Mouse (Mus musculus): ENCODE data around the gene Phf5a. TPM values are rescaled to one million over a fixed set of nuclear protein-coding genes. Genes with fewer than 3 reads are reported as not detected.

The Phf5a gene
- polyA plus RNA-seq, 1 experiment from 2014 or later: 123 TPM

GRCm38 (mm10) chr15:81853081-81853480 lies 18.6 kb downstream of the Phf5a start:
- H3K36me3 ChIP-seq: peaks cover 40% of the 10 kb centered on the region
- no peak overlapping the region for H3K4me3 ChIP-seq
- no peak overlapping the region for H3K9ac ChIP-seq
- ATAC-seq (ENCODE audit: low FRiP score): no peak
- no peaks in the 10 kb centered on the region for H3K27me3 ChIP-seq
- H3K27ac ChIP-seq: no peak overlapping the region
- no peaks in the 10 kb centered on the region for H3K9me3 ChIP-seq
- peaks cover 21% of the 10 kb centered on the region for H3K4me1 ChIP-seq (replicated peaks)
- H3K4me2 ChIP-seq: no peak overlapping the region
- WGBS: 95% methylated on average over 7 of the region's 7 CpGs

GRCm38 (mm10) chr15:81852411-81853000 lies 19.2 kb downstream of the Phf5a start:
- no peak overlapping the region for H3K9ac ChIP-seq
- no peak overlapping the region for H3K27ac ChIP-seq
- H3K27me3 ChIP-seq: no peaks in the 10 kb centered on the region
- H3K4me3 ChIP-seq: no peak overlapping the region
- ATAC-seq (ENCODE audit: low FRiP score): no peak
- peaks cover 45% of the 10 kb centered on the region for H3K36me3 ChIP-seq
- H3K4me2 ChIP-seq: no peak overlapping the region
- WGBS: 92% methylated on average over 9 of the region's 9 CpGs
- H3K9me3 ChIP-seq: no peaks in the 10 kb centered on the region
- peaks cover 21% of the 10 kb centered on the region for H3K4me1 ChIP-seq (replicated peaks)

- Histone ChIP-seq H3K27ac (no peak overlapping the region), H3K4me2 (no peak overlapping the region), H3K9ac (no peak overlapping the region), H3K27me3 (no peaks in the 10 kb centered on the region), H3K36me3 (peaks cover 51% of the 10 kb centered on the region), H3K4me3 (no peak overlapping the region), H3K4me1 (replicated peaks) (peaks cover 10% of the 10 kb centered on the region), H3K9me3 (no peaks in the 10 kb centered on the region)
- ATAC-seq (ENCODE audit: low FRiP score): no peak
- WGBS: 97% methylated on average over 15 of the region's 15 CpGs
These were observed 20.3 kb downstream of the Phf5a start for GRCm38 (mm10) chr15:81851375-81851774.

- Histone ChIP-seq H3K27ac (no peak overlapping the region), H3K27me3 (no peaks in the 10 kb centered on the region), H3K36me3 (peaks cover 51% of the 10 kb centered on the region), H3K9me3 (no peaks in the 10 kb centered on the region), H3K4me1 (replicated peaks) (peaks cover 10% of the 10 kb centered on the region), H3K9ac (no peak overlapping the region), H3K4me2 (no peak overlapping the region), H3K4me3 (no peak overlapping the region)
- ATAC-seq (ENCODE audit: low FRiP score): no peak
- 88% methylated on average over 14 of the region's 14 CpGs for WGBS
These were observed 21.0 kb downstream of the Phf5a start for GRCm38 (mm10) chr15:81850718-81851117.

DNA sequence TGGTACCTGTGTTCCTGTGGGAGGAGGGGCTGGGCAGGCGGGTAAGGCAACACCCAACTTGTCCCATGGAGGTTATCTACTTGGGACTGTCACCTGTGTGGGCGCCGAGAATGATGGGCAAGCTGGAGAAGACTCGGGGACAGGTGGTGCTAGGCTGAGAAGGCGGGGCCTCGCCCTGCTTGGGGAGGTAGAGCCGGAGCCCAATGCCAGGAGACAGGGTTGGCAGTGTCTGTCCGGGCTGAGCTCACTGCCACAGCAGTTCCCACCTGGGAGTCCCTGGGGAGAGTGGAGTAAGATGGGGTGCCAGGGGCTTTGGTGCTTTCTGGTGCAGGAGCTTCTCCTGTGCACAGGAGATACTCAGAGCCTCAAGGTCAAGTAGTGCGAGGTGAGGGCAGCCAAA lies 22.6 kb downstream of the Phf5a start:
- 90% methylated on average over 9 of the region's 9 CpGs for WGBS

DNA sequence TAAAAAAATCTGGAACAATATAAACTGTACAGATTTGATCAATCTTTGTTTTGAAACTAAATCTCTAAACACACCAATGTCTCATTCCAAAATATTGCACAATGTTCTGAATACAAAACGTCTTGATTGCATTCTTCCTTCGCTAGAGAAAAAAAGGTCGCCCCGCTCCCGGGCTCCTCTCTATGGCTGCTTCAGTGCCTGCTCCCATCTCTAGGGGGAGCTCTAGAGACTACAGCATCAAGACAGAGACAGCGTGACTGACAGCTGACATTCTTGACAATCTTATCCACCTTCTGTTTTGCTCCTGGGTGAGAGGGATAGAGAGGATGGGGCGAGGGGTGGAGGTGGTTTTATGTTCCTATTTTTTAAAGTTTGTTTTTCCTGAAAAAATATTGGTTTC lies 23.4 kb downstream of the Phf5a start:
- 46% methylated on average over 7 of the region's 7 CpGs for WGBS
- ATAC-seq (ENCODE audit: low FRiP score): no peak
- peaks cover 47% of the 10 kb centered on the region for H3K36me3 ChIP-seq

More for the DNA sequence above, 22.6 kb downstream of the Phf5a start:
- H3K9me3 ChIP-seq: no peaks in the 10 kb centered on the region
- no peaks in the 10 kb centered on the region for H3K4me1 ChIP-seq (replicated peaks)
- H3K36me3 ChIP-seq: peaks cover 50% of the 10 kb centered on the region
- no peak for ATAC-seq (ENCODE audit: low FRiP score)
- H3K27ac ChIP-seq: no peak overlapping the region
- H3K9ac ChIP-seq: no peak overlapping the region
- no peaks in the 10 kb centered on the region for H3K27me3 ChIP-seq
- H3K4me2 ChIP-seq: no peak overlapping the region
- H3K4me3 ChIP-seq: no peak overlapping the region

DNA sequence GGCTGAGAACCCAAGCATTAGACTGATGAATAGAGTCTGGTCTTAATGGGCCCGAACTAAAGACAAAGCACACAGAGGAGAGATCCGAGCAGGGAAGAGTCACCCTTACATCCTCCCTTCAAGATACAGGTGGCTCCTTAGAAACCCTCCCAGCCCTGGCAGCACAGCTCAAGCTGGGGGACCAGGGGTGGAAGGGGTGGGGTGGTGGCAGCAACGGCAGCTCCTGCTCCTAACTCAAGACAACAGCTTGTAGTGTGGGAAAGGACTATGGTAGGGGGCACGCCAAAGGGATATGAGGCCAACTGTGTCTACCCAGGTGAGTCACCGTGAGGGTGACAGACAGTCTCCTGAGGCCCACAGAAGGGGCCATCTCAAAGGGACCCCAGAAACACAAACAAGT lies 23.9 kb downstream of the Phf5a start:
- no peak overlapping the region for H3K4me2 ChIP-seq
- no peak for ATAC-seq (ENCODE audit: low FRiP score)
- no peaks in the 10 kb centered on the region for H3K27me3 ChIP-seq
- H3K4me3 ChIP-seq: no peak overlapping the region
- no peaks in the 10 kb centered on the region for H3K9me3 ChIP-seq
- H3K9ac ChIP-seq: no peak overlapping the region
- peaks cover 47% of the 10 kb centered on the region for H3K36me3 ChIP-seq
- H3K4me1 ChIP-seq (replicated peaks): no peaks in the 10 kb centered on the region
- H3K27ac ChIP-seq: no peak overlapping the region
- WGBS: 89% methylated on average over 5 of the region's 5 CpGs

More for the DNA sequence above, 23.4 kb downstream of the Phf5a start:
- Histone ChIP-seq H3K4me1 (replicated peaks) (no peaks in the 10 kb centered on the region), H3K27ac (no peak overlapping the region), H3K9ac (no peak overlapping the region), H3K9me3 (no peaks in the 10 kb centered on the region), H3K4me3 (no peak overlapping the region), H3K4me2 (no peak overlapping the region), H3K27me3 (no peaks in the 10 kb centered on the region)

DNA sequence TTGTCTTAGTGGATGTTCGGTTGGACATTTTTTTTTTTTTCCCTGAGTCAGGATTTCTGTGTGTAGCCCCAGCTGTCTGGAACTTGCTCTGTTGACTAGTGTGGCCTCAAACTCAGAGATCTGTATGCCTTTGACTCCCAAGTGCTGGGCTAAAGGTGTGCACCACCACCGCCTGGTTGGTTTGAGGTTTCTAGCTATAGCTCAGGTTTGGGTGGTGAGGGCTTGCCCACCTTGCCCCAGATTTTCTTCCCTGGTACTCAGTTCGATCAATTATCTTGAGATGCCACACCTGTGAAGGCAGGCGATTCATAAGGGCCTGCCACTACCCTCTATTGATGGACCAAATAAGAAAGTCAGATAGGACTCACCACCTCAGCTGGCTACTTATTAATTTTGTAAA lies 24.6 kb downstream of the Phf5a start:
- H3K4me2 ChIP-seq: no peak overlapping the region
- no peaks in the 10 kb centered on the region for H3K27me3 ChIP-seq
- no peak overlapping the region for H3K27ac ChIP-seq
- 93% methylated on average over 4 of the region's 4 CpGs for WGBS
- no peaks in the 10 kb centered on the region for H3K9me3 ChIP-seq
- no peak overlapping the region for H3K9ac ChIP-seq
- H3K4me3 ChIP-seq: no peak overlapping the region
- ATAC-seq (ENCODE audit: low FRiP score): no peak
- H3K36me3 ChIP-seq: peaks cover 45% of the 10 kb centered on the region
- H3K4me1 ChIP-seq (replicated peaks): no peaks in the 10 kb centered on the region

DNA sequence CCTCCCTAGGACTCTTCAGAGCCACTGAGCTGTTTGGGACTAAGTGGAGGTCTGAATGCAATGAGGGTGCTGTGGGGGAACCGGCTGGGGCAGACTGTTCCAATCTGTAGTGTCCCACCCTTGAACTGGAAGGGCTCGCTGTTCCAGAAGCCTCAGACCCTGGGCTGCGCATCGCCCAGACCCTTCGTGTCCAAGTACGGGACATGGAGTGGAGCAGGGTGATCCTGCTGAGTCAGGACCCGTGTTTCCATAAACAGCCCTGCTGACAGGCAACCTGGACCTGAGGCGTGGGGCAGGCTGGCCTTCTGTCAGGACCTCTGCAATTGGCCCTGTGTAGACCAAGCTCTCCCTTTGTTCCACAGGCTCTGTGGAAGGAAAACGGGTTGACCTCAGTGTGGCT lies 25.0 kb downstream of the Phf5a start:
- Histone ChIP-seq H3K4me3 (no peak overlapping the region), H3K9ac (no peak overlapping the region), H3K4me2 (no peak overlapping the region), H3K4me1 (replicated peaks) (no peaks in the 10 kb centered on the region), H3K27ac (no peak overlapping the region), H3K36me3 (peaks cover 41% of the 10 kb centered on the region), H3K27me3 (no peaks in the 10 kb centered on the region), H3K9me3 (no peaks in the 10 kb centered on the region)
- WGBS: 87% methylated on average over 9 of the region's 9 CpGs
- no peak for ATAC-seq (ENCODE audit: low FRiP score)

DNA sequence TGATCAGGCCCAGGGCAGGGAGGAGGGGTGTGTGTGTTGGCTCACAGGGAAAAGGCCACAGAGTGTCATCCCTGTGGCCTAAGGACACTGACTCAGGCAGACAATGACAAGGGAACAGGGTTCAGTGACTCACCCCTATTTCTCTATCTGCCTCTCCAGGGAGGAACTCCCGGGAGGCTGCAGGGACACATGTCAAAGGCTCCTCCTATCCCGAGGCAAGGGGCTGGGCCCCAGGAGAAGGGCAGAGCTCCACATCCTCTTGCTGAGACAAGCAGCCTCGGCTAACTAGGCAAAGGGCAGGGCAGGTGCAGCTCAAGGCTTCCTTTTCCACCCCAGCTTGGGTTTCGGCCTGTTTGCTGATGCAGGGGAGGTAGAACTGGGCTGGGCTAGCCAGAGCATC lies 26.0 kb downstream of the Phf5a start:
- WGBS: 39% methylated on average over 4 of the region's 4 CpGs
- ATAC-seq (ENCODE audit: low FRiP score): no peak

DNA sequence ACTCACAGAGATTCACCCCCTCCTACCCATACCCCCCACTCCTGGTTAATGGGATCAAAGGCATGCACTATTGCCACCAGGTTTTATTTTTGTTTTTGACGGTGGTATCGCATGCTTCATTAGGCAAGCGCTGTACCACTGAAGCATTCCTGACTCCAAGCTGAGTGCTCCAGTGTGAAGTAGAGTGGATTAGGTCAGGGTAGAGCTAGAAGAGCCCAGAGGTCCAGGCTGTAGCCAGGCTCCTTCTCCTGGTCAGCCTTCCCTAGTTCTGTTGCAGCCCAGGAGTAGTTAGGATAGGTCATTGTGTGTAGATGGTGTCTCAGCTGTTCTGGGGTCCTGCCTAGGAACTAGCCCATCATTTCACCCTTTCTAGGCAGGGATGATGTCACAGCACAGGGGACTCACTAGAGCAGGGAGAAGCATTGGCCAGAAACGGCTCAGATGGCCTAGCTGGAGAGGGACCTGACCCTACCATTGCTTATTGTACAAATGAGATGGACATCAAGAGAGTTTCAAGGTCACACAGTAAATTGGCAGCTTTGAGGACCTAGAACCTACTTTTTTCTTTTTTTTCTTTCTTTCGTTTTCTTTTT lies 26.6 kb downstream of the Phf5a start:
- Histone ChIP-seq H3K9me3 (no peaks in the 10 kb centered on the region), H3K4me1 (replicated peaks) (no peaks in the 10 kb centered on the region), H3K9ac (no peak overlapping the region), H3K36me3 (peaks cover 24% of the 10 kb centered on the region), H3K27ac (no peak overlapping the region), H3K4me2 (no peak overlapping the region), H3K27me3 (no peaks in the 10 kb centered on the region), H3K4me3 (no peak overlapping the region)
- 75% methylated on average over 5 of the region's 5 CpGs for WGBS
- ATAC-seq (ENCODE audit: low FRiP score): no peak

More for the DNA sequence above, 26.0 kb downstream of the Phf5a start:
- Histone ChIP-seq H3K9ac (no peak overlapping the region), H3K4me3 (no peak overlapping the region), H3K4me1 (replicated peaks) (no peaks in the 10 kb centered on the region), H3K36me3 (peaks cover 30% of the 10 kb centered on the region), H3K27ac (no peak overlapping the region), H3K4me2 (no peak overlapping the region), H3K27me3 (no peaks in the 10 kb centered on the region), H3K9me3 (no peaks in the 10 kb centered on the region)

DNA sequence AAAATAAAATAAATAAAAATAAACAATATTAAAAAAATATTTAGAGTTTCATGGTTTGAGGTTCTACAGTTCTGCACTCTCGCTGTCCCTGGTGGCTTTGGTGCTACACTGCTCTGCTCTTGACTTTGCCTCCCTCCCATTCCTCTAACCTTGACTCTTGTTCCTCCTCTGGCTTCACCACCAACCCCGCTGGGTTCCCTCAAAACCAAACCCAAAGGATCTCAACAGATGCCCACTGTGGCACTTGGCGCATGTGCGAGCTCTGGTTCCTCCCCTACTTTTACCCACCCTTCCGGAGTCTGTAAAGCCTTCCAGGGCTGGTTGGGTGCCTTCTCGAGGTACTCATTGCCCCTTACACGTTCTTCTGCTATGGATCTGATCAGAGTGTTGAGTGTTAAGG lies 29.4 kb downstream of the Phf5a start:
- Histone ChIP-seq H3K4me3 (no peak overlapping the region), H3K36me3 (peaks cover 5% of the 10 kb centered on the region; the same call in 1 of the 2 replicates), H3K9me3 (no peaks in the 10 kb centered on the region), H3K27me3 (0 out of 2 replicates have a peak, but pooled peaks cover 8% of the 10 kb centered on the region), H3K27ac (no peak overlapping the region), H3K4me1 (replicated peaks) (peaks cover 8% of the 10 kb centered on the region; the same call in 1 of the 2 replicates), H3K4me2 (no peak overlapping the region), H3K9ac (no peak overlapping the region)
- no peak for ATAC-seq (ENCODE audit: low FRiP score)
- 87% methylated on average over 7 of the region's 7 CpGs for WGBS

GRCm38 (mm10) chr15:81840306-81840705 lies 31.4 kb downstream of the Phf5a start:
- WGBS: 93% methylated on average over 7 of the region's 7 CpGs
- Histone ChIP-seq H3K4me1 (replicated peaks) (peaks cover 19% of the 10 kb centered on the region), H3K36me3 (no peaks in the 10 kb centered on the region), H3K9me3 (no peaks in the 10 kb centered on the region), H3K9ac (no peak overlapping the region), H3K27me3 (peaks cover 25% of the 10 kb centered on the region; the same call in 1 of the 2 replicates), H3K4me3 (no peak overlapping the region), H3K4me2 (no peak overlapping the region), H3K27ac (no peak overlapping the region)
- no peak for ATAC-seq (ENCODE audit: low FRiP score)

All from hindbrain, embryonic 13.5 days (tissue).